Mouse (Mus musculus) midbrain, embryonic 11.5 days (tissue): ENCODE measurements around the gene Epha5. TPM values are rescaled to one million over a fixed set of nuclear protein-coding genes. Genes with fewer than 3 reads are reported as not detected.

ENCODE experiments used
- ATAC-seq: fragments of 200-750 bp; cut with Nextera tagmentation; 2 replicates; pipeline ENCODE4 v1.8.0; 2017; ENCODE audit warnings: moderate TSS enrichment, moderate library complexity; ENCODE audit not compliant: low FRiP score
- DNase-seq: peaks from one replicate; pipeline ENCODE4 v3.0.0; 2015; ENCODE audit warnings: low spot score; ENCODE audit errors: missing footprints
- H3K27ac ChIP-seq: fragments of 300-500 bp; sonication (generic); 2 replicates; pipeline ENCODE4 v1.5.1; 2014; ENCODE audit warnings: low read depth, low read length
- H3K27me3 ChIP-seq: fragments of 300-500 bp; sonication (generic); 2 replicates; pipeline ENCODE4 v1.6.1; 2014; ENCODE audit warnings: mild to moderate bottlenecking, low read length, moderate library complexity, mixed read lengths; ENCODE audit not compliant: control insufficient read depth, insufficient read depth
- H3K36me3 ChIP-seq: fragments of 300-500 bp; sonication (generic); 2 replicates; pipeline ENCODE4 v1.6.1; 2014; ENCODE audit warnings: mild to moderate bottlenecking, low read length, moderate library complexity, mixed read lengths; ENCODE audit not compliant: control insufficient read depth, insufficient read depth
- H3K4me1 ChIP-seq: fragments of 300-500 bp; sonication (generic); 2 replicates; pipeline ENCODE4 v1.6.1; 2014; ENCODE audit warnings: low read length; ENCODE audit not compliant: control insufficient read depth, insufficient read depth
- H3K4me2 ChIP-seq: fragments of 300-500 bp; sonication (generic); 2 replicates; pipeline ENCODE4 v1.6.1; 2014; ENCODE audit warnings: mild to moderate bottlenecking, moderate library complexity
- H3K4me3 ChIP-seq: fragments of 300-500 bp; sonication (generic); 2 replicates; pipeline ENCODE4 v1.5.1; 2014; ENCODE audit warnings: low read depth, low read length
- H3K9ac ChIP-seq: fragments of 300-500 bp; sonication (generic); 2 replicates; pipeline ENCODE4 v1.6.1; 2014; ENCODE audit warnings: low read length
- H3K9me3 ChIP-seq: fragments of 300-500 bp; sonication (generic); 2 replicates; pipeline ENCODE4 v1.6.1; 2016; ENCODE audit warnings: low read length; ENCODE audit not compliant: control insufficient read depth
- WGBS: fragments of 180-500 bp; shearing (Covaris S2); extraction: QIAGEN DNeasy Blood & Tissue Kit; methylation state at CpG from one replicate; pipeline ENCODE4 v1.1.7; 2014; 5-methylcytosine and 5-hydroxymethylcytosine counted together
- polyA plus RNA-seq: library from polyadenylated mRNA; unstranded; fragments of >200 nt; fragmentation: Nextera tagmentation; extraction: Ambion mirVana; gene quantifications from 2 replicates; pipeline ENCODE4 v1.2.1, GENCODE M21; 2014

Epha5 gene
- polyA plus RNA-seq, 1 experiment from 2014 or later, result 26.7 TPM

DNA sequence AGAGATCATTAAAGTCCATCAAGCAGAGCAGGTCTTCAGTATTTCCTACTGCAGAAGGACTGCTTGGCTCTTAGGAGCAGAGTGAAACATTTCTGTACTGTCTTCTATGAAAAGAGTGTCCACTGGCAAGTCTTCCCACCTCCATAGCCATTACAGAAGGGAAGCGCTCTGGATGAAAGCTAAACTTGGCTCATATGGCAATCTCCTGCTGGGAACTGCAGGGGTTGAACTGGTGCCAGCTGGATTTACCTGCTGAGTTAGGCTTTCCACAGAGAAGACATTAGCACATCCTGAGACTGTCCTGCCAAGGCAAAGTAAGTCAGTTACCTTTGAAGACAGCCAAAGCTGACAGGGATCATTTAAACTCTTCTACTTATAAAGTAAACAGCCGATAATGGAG is 8.8 kb downstream of the Epha5 start:
- Histone ChIP-seq H3K9me3 (no peaks in the 10 kb centered on the region), H3K27ac (no peak overlapping the region), H3K4me1 (no peaks in the 10 kb centered on the region), H3K4me3 (no peak overlapping the region), H3K9ac (no peak overlapping the region), H3K4me2 (no peak overlapping the region), H3K27me3 (no peaks in the 10 kb centered on the region), H3K36me3 (no peaks in the 10 kb centered on the region)
- DNase-seq (no peak), ATAC-seq (no peak)
- 55% methylated on average over 2 of the region's 2 CpGs for WGBS

GRCm38 (mm10) chr5:84397085-84397484 is 20.1 kb downstream of the Epha5 start:
- Histone ChIP-seq H3K27ac (no peak overlapping the region), H3K9ac (no peak overlapping the region), H3K36me3 (no peaks in the 10 kb centered on the region), H3K4me2 (no peak overlapping the region), H3K4me1 (no peaks in the 10 kb centered on the region), H3K4me3 (no peak overlapping the region), H3K9me3 (no peaks in the 10 kb centered on the region), H3K27me3 (no peaks in the 10 kb centered on the region)
- no peak for DNase-seq
- 94% methylated on average over 1 of the region's 1 CpGs for WGBS
- no peak for ATAC-seq

DNA sequence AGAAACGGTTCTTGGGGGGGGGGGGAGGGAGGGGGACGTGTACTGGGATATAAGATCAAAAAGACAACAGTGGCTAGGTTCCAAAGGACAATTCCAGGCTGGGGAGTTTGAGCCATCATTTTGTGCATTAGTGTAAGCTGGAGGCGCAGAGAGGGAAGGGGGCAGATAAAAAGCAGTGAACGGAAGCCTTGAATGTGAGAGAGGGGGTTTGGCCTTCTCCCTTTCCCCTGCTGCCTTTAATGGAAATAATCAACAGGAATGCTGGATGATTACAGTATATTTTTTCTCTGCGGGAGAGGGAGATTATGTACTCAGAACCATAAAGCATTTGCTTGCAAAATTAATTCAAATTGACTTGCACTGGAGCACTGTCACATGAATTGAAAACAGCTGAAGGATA is 51.8 kb downstream of the Epha5 start:
- Histone ChIP-seq H3K9me3 (no peaks in the 10 kb centered on the region), H3K4me3 (no peak overlapping the region), H3K36me3 (no peaks in the 10 kb centered on the region), H3K27ac (no peak overlapping the region), H3K4me1 (no peaks in the 10 kb centered on the region), H3K9ac (no peak overlapping the region), H3K4me2 (no peak overlapping the region), H3K27me3 (no peaks in the 10 kb centered on the region)
- DNase-seq (no peak), ATAC-seq (no peak)
- 66% methylated on average over 5 of the region's 5 CpGs for WGBS

DNA sequence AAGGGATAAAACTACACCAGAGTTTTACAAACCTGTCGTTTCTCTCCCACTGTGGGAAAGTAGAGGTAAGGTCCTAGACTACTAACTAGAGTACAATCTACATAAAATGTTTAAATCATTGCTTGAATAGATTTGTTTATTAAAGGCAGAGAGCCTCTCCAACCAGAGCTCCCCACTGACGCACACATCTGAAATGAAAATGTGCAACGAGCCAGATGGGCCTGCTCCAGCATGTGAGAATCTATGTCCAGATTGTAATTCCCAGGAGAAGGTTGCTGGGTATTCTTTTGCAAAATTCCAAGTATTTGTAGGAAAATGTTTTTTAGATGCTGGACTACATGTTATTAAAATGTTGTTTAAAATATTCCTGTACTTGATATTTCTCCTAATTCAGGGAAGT is 57.8 kb downstream of the Epha5 start:
- Histone ChIP-seq H3K27ac (no peak overlapping the region), H3K27me3 (no peaks in the 10 kb centered on the region), H3K36me3 (no peaks in the 10 kb centered on the region), H3K4me2 (no peak overlapping the region), H3K9ac (no peak overlapping the region), H3K9me3 (no peaks in the 10 kb centered on the region), H3K4me3 (no peak overlapping the region), H3K4me1 (no peaks in the 10 kb centered on the region)
- ATAC-seq, result no peak
- 79% methylated on average over 3 of the region's 3 CpGs for WGBS
- DNase-seq, result no peak

DNA sequence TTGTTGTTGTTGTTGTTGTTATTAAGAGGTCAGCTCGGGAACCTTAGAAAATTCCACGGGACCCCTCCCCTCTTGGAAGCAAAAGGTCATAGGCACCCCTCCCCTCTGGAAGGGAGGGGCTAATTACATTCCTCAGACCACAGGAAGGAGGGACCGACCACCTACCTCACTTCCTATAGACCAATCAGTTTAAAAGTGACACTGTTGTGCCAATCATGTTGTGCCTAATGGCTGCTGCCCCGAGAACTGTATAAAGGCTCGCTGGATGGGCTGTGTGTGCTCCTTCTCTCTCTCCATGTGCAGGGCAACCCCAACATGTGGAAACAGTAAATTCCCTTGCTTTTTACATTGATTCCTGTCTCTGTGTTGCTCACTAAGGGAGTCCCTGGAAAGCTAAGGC is 64.1 kb downstream of the Epha5 start:
- H3K9me3 ChIP-seq, result no peaks in the 10 kb centered on the region
- ATAC-seq (peak; percentile 82), DNase-seq (peak; percentile 77)
- 71% methylated on average over 5 of the region's 5 CpGs for WGBS
- H3K4me1 ChIP-seq, result peaks cover 3% of the 10 kb centered on the region; the same call in 1 of the 2 replicates
- H3K4me3 ChIP-seq, result no peak overlapping the region
- H3K27ac ChIP-seq, result no peak overlapping the region
- no peak overlapping the region for H3K4me2 ChIP-seq
- H3K9ac ChIP-seq, result no peak overlapping the region
- H3K36me3 ChIP-seq, result no peaks in the 10 kb centered on the region
- no peaks in the 10 kb centered on the region for H3K27me3 ChIP-seq

DNA sequence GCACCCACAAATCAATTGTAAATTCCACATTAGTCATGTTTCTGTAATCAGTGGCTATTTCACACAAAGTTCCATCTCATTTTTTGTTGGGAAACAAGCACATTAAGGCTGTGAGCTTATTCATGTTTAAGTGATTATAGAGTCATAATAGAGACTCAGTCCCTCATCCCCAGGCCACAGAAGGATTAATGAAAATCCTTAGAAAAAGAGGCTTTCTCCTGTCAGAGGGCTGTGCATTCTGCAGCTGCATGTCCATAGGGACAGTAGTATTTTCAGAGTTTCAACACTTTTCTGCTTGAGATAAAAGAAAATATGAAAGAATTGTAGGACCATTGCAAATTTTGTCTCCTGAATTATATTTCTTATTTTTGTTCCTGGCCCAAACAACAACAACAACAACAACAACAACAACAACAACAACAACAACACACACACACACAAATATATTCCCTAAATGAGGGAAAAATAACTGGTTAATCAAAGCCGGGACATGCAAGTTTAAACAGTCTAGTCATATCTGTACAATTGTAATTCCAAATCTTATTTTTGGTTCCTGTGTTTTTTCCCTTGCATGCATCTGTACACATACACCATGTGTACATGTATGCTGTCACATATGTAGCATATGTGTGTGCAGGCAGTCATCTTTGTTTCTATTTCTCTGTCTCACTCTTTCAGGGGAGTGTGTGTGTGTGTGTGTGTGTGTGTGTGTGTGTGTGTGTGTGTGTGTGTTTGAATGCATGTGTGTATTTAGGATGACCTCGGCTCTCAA is 70.3 kb downstream of the Epha5 start:
- Histone ChIP-seq H3K4me2 (no peak overlapping the region), H3K9me3 (no peaks in the 10 kb centered on the region), H3K4me1 (0 out of 2 replicates have a peak, but pooled peaks cover 2% of the 10 kb centered on the region), H3K36me3 (no peaks in the 10 kb centered on the region), H3K27ac (no peak overlapping the region), H3K4me3 (no peak overlapping the region), H3K9ac (no peak overlapping the region), H3K27me3 (no peaks in the 10 kb centered on the region)
- ATAC-seq (peak; percentile 77), DNase-seq (no peak)
- 79% methylated on average over 2 of the region's 2 CpGs for WGBS

DNA sequence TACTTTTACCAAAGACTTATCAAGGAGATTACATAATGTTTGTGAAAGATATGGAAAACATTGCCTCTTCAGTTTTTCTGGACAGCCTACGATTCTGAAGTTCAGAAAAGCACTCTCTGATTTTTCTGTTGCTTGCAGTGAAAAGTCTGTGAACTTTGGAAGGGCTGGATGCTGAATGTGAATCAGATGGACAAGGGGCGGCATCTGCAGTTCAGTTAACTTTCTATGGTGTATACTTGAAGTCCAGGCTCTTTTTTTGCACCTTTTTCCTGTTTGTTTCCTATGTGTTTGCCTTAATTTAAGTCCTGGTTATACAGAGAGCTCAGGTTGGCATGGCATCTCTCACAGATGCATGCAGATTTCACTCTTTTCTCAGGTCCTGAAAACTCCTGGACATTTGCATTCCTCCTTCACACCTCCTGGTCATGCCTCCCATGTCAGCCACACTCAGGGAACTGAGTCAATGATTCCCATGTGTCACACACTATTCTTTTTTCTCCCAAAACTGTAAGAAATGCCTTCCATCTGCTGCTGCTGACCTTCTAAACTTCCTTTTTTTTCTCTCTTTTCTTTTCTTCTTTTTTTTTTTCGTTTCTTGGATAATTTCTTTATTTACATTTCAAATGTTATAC is 81.2 kb downstream of the Epha5 start:
- no peak overlapping the region for H3K9ac ChIP-seq
- ATAC-seq, result no peak

GRCm38 (mm10) chr5:84334481-84334880 is 82.7 kb downstream of the Epha5 start:
- Histone ChIP-seq H3K4me3 (no peak overlapping the region), H3K9ac (no peak overlapping the region), H3K27me3 (no peaks in the 10 kb centered on the region), H3K4me1 (no peaks in the 10 kb centered on the region), H3K9me3 (no peaks in the 10 kb centered on the region), H3K27ac (no peak overlapping the region), H3K4me2 (no peak overlapping the region), H3K36me3 (no peaks in the 10 kb centered on the region)
- DNase-seq (no peak), ATAC-seq (no peak)
- 85% methylated on average over 6 of the region's 6 CpGs for WGBS

More for the DNA sequence above, 81.2 kb downstream of the Epha5 start:
- 78% methylated on average over 3 of the region's 3 CpGs for WGBS
- Histone ChIP-seq H3K9me3 (no peaks in the 10 kb centered on the region), H3K4me3 (no peak overlapping the region), H3K4me2 (no peak overlapping the region), H3K4me1 (no peaks in the 10 kb centered on the region), H3K27ac (no peak overlapping the region), H3K36me3 (no peaks in the 10 kb centered on the region), H3K27me3 (no peaks in the 10 kb centered on the region)
- DNase-seq, result no peak

GRCm38 (mm10) chr5:84331631-84332030 is 85.6 kb downstream of the Epha5 start:
- H3K27me3 ChIP-seq, result no peaks in the 10 kb centered on the region
- H3K36me3 ChIP-seq, result no peaks in the 10 kb centered on the region
- no peaks in the 10 kb centered on the region for H3K4me1 ChIP-seq
- no peak overlapping the region for H3K27ac ChIP-seq
- H3K9me3 ChIP-seq, result no peaks in the 10 kb centered on the region
- H3K4me3 ChIP-seq, result no peak overlapping the region
- DNase-seq (no peak), ATAC-seq (no peak)
- H3K9ac ChIP-seq, result no peak overlapping the region
- no peak overlapping the region for H3K4me2 ChIP-seq
- WGBS, result 89% methylated on average over 1 of the region's 1 CpGs
